Mouse (Mus musculus) neural tube, embryonic 13.5 days (tissue): ENCODE data around the gene Lcn2. TPM values are rescaled to one million over a fixed set of nuclear protein-coding genes. Genes with fewer than 3 reads are reported as not detected.

ENCODE experiments used
- ATAC-seq: fragments of 200-750 bp; cut with Nextera tagmentation; 2 replicates; pipeline ENCODE4 v1.8.0; 2017; ENCODE audit warnings: low read depth, mild to moderate bottlenecking, moderate TSS enrichment, moderate library complexity
- H3K27ac ChIP-seq: fragments of 300-500 bp; sonication (generic); replicated peaks from 2 replicates; pipeline ENCODE4 v1.5.1; 2015; ENCODE audit warnings: moderate library complexity, mild to moderate bottlenecking, inconsistent platforms
- H3K27me3 ChIP-seq: fragments of 300-500 bp; sonication (generic); 2 replicates; pipeline ENCODE4 v1.6.1; 2015; ENCODE audit warnings: mild to moderate bottlenecking, inconsistent platforms
- H3K36me3 ChIP-seq: fragments of 300-500 bp; sonication (generic); 2 replicates; pipeline ENCODE4 v1.6.1; 2015; ENCODE audit warnings: mild to moderate bottlenecking, inconsistent platforms
- H3K4me1 ChIP-seq: fragments of 300-500 bp; sonication (generic); replicated peaks from 2 replicates; pipeline ENCODE4 v1.6.1; 2015; ENCODE audit warnings: inconsistent platforms
- H3K4me2 ChIP-seq: fragments of 300-500 bp; sonication (generic); 2 replicates; pipeline ENCODE4 v1.6.1; 2015; ENCODE audit warnings: inconsistent platforms, mild to moderate bottlenecking, moderate library complexity
- H3K4me3 ChIP-seq: fragments of 300-500 bp; sonication (generic); 2 replicates; pipeline ENCODE4 v1.5.1; 2015; ENCODE audit warnings: mild to moderate bottlenecking, inconsistent platforms
- H3K9ac ChIP-seq: fragments of 300-500 bp; sonication (generic); 2 replicates; pipeline ENCODE4 v1.6.1; 2015; ENCODE audit warnings: moderate library complexity, mild to moderate bottlenecking, inconsistent platforms
- H3K9me3 ChIP-seq: fragments of 300-500 bp; sonication (generic); 2 replicates; pipeline ENCODE4 v1.6.1; 2016; ENCODE audit warnings: inconsistent platforms
- WGBS: fragments of 180-500 bp; shearing (Covaris S2); methylation state at CpG from one replicate; pipeline ENCODE4 v1.1.7; 2015; 5-methylcytosine and 5-hydroxymethylcytosine counted together
- polyA plus RNA-seq: library from polyadenylated mRNA; unstranded; fragments of >200 nt; fragmentation: Nextera tagmentation; extraction: Ambion mirVana; gene quantifications from 2 replicates; pipeline ENCODE4 v1.2.1, GENCODE M21; 2015

The Lcn2 gene
- polyA plus RNA-seq, 1 experiment from 2014 or later, result 1.4 TPM

DNA sequence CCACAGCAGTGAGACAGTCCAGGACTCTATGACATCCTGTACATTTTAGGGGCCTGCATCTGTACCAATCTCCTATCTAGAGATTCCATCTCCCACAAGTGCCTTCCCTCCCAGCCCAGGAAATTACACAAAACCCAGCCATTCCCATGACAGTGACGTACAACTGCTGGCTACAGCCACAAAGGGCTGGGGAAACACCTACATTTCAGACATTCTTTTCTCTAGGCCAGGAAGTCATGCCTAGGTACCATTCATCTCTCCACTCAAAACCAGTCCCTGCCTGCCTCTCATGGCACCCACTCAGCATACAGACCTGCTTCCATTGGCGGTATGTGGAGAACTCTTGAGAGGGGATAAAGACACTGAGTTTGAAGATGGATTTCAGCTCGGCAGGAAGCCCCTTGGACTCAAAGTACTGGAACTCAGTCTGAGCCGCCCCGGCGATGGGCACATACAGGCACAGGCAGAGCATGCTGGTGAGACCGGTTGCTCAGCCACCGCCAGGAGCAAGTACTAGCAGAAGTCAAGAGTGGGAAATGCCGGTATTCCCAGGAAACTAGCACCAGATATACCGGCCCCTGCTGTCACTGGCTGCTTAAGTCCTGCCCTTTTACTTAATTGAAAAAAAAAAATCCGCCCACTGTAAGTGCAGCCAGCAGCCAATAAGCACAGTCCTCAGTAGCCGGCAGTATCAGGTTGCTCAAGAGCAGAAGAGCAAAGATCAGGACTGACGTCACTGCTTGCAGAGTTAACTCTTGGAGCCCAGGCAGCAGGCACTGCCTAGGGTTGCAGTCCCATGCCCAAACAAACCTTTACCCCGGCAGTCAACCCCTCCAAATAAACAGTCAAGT, 35.7 kb upstream of the Lcn2 start:
- Histone ChIP-seq H3K9me3 (no peaks in the 10 kb centered on the region), H3K36me3 (peaks cover 30% of the 10 kb centered on the region), H3K27ac (peak overlapping the region; percentile 87), H3K4me3 (peak overlapping the region; percentile 42), H3K27me3 (no peaks in the 10 kb centered on the region), H3K4me2 (peak overlapping the region; percentile 68), H3K4me1 (peaks cover 49% of the 10 kb centered on the region), H3K9ac (peak overlapping the region; percentile 71)
- WGBS, result under 1% methylated on average over 14 of the region's 14 CpGs
- peak; percentile 77 for ATAC-seq

DNA sequence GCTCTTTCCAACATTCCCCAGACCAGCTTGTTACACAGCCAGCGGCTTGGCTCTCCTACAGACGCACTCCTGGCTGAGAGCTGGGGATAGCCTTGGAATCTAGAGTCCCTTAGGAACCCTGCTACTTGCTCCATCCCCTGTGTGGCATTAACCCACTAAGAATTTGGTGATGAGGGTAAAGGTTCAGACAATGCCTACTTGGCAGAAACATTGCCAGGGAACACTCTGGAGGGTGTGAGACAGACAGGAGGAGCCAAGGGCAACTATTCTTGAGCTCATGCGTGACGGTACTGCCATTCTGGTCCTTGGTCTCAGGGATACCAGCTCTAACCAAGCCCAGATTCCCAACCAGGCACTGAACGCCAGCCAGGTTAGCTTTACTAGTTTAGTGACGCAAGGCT, 33.8 kb upstream of the Lcn2 start:
- Histone ChIP-seq H3K4me1 (peaks cover 34% of the 10 kb centered on the region), H3K4me2 (no peak overlapping the region), H3K27me3 (no peaks in the 10 kb centered on the region), H3K9me3 (no peaks in the 10 kb centered on the region), H3K36me3 (peaks cover 48% of the 10 kb centered on the region), H3K27ac (no peak overlapping the region), H3K4me3 (no peak overlapping the region), H3K9ac (no peak overlapping the region)
- WGBS, result 93% methylated on average over 6 of the region's 6 CpGs
- no peak for ATAC-seq

DNA sequence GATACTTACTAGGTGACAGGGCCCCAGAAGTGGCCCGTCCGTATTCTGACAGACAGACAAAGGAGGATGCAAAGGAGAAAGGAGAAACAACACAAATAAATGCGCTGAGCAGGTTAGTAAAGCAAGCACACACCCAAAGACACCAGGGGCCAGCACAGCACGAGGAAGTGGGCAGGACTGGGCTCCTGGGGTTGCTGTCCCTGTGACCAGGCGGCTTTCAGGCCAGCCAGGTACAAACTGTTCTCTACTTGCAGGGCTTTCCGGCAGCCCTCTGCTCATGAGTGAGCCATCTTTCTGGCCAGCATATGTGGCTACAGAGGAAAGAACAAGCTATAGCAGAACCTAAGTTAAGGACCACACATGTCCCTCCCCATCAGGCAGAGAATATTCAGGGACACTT, 32.6 kb upstream of the Lcn2 start:
- H3K36me3 ChIP-seq, result peaks cover 60% of the 10 kb centered on the region
- H3K27ac ChIP-seq, result no peak overlapping the region
- H3K4me3 ChIP-seq, result no peak overlapping the region
- H3K9ac ChIP-seq, result no peak overlapping the region
- WGBS, result 82% methylated on average over 6 of the region's 6 CpGs
- no peak overlapping the region for H3K4me2 ChIP-seq
- H3K9me3 ChIP-seq, result no peaks in the 10 kb centered on the region
- no peaks in the 10 kb centered on the region for H3K27me3 ChIP-seq
- H3K4me1 ChIP-seq, result peaks cover 34% of the 10 kb centered on the region
- ATAC-seq, result no peak

DNA sequence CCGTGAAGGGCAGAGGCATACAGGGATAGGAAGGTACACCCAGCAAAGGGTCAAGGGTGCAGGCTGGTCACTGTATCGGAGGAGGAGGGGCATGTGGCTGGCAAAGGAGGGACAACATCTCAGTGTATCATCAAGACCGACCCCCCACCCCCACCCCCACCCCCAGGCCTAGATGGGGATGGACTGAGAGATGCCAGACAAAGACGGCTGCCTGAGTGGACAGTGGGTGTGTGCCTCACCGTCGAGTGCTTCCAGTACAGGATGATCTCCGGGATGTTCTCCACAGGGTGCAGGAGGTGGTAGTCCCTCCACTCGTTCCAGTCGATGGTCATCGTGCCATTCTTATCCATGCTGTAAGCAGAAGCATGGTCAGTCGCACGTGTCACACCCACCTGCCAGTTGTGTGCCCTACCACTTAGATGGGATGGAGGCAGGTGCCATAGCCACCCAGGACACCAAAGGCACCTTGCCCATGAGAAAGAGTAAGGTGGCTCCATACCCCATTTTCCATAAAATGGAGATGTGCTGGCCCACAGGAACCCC, 32.1 kb upstream of the Lcn2 start:
- H3K4me1 ChIP-seq, result peaks cover 34% of the 10 kb centered on the region
- peaks cover 65% of the 10 kb centered on the region for H3K36me3 ChIP-seq
- H3K4me2 ChIP-seq, result no peak overlapping the region
- WGBS, result 90% methylated on average over 12 of the region's 12 CpGs
- no peak overlapping the region for H3K4me3 ChIP-seq
- no peak overlapping the region for H3K9ac ChIP-seq
- no peaks in the 10 kb centered on the region for H3K27me3 ChIP-seq
- H3K9me3 ChIP-seq, result no peaks in the 10 kb centered on the region
- ATAC-seq, result no peak
- H3K27ac ChIP-seq, result no peak overlapping the region

DNA sequence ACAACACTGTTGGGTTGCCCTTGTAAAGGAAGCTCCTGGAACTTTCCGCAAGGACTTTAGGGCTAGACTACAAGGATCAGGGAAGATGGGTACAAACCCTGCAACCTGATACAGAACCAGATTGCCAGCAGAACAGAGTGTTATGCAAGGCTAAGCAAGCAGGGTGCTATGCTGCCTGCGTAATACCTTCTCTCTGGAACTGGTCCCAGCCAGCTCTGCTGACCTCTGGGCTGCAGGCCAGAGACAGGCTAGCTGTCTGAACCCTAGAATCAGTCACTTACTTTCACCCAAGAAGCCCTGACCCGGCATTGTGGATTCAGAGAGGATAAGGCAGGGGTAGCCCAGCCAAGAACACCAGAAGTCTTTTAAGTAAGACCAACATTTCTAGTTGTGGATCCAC, 31.3 kb upstream of the Lcn2 start:
- H3K36me3 ChIP-seq, result peaks cover 73% of the 10 kb centered on the region
- H3K27ac ChIP-seq, result no peak overlapping the region
- H3K9me3 ChIP-seq, result no peaks in the 10 kb centered on the region
- no peak overlapping the region for H3K4me2 ChIP-seq
- no peaks in the 10 kb centered on the region for H3K27me3 ChIP-seq
- peaks cover 27% of the 10 kb centered on the region for H3K4me1 ChIP-seq
- H3K9ac ChIP-seq, result no peak overlapping the region
- no peak for ATAC-seq
- H3K4me3 ChIP-seq, result no peak overlapping the region
- 98% methylated on average over 3 of the region's 3 CpGs for WGBS

DNA sequence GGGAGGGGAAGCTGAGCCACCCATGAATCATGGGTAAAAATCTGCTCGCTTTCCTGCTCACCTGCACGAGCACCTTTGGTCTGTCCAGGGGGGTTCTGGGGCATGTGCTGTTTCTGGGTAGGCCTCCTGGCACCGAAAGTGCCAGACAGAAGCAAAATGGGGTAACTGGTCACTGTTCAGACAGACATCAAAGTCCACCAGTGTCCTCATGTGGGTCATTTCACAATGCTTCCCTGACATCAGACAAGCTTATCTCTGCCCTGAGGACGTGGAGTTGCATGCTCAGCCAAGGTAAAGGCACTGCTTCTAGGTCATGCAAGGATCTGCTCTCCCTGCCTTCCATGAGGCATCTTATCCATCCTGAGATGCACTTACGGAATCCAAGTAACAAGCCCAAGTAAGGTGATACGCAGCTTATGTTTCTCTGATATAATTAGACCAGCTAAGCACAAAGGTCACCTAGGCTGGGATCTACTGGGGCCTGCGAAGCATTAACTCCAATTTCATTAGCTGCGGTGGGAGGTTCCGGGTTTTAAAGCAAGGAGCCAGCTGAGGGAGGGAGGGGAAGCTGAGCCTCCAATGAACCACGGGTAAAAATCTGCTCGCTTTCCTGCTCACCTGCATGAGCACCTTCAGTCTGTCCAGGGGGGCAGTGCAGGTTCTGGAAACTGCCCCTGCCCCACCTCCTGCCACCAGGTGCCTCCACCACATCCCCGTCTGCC, 30.5 kb upstream of the Lcn2 start:
- Histone ChIP-seq H3K9me3 (no peaks in the 10 kb centered on the region), H3K4me3 (no peak overlapping the region), H3K4me2 (no peak overlapping the region), H3K4me1 (peaks cover 19% of the 10 kb centered on the region), H3K27me3 (no peaks in the 10 kb centered on the region), H3K27ac (no peak overlapping the region), H3K36me3 (peaks cover 81% of the 10 kb centered on the region), H3K9ac (no peak overlapping the region)
- ATAC-seq, result no peak
- 92% methylated on average over 12 of the region's 12 CpGs for WGBS

DNA sequence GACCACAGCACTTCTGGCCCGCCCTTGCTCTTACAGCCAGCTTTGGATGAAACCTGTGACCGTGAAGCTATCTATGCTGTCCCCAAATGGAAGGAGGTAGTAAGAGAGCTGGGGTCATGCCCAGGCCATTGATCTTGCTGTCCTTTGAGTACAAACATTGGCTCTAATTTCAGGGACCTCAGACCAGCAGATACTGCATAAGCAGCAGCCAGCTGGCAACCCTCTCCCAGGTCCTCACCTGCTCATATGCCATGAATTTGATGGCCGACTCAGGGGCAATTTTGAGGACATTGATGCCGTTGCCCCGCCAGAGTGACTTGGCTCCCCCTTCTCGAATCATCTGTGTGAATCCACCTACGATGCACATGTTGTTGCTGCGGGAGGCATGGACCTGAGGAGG, 29.4 kb upstream of the Lcn2 start:
- Histone ChIP-seq H3K27me3 (no peaks in the 10 kb centered on the region), H3K9me3 (no peaks in the 10 kb centered on the region), H3K4me2 (no peak overlapping the region), H3K9ac (no peak overlapping the region), H3K4me3 (no peak overlapping the region), H3K27ac (no peak overlapping the region), H3K4me1 (peaks cover 8% of the 10 kb centered on the region), H3K36me3 (peaks cover 82% of the 10 kb centered on the region)
- 93% methylated on average over 8 of the region's 8 CpGs for WGBS
- ATAC-seq, result no peak

DNA sequence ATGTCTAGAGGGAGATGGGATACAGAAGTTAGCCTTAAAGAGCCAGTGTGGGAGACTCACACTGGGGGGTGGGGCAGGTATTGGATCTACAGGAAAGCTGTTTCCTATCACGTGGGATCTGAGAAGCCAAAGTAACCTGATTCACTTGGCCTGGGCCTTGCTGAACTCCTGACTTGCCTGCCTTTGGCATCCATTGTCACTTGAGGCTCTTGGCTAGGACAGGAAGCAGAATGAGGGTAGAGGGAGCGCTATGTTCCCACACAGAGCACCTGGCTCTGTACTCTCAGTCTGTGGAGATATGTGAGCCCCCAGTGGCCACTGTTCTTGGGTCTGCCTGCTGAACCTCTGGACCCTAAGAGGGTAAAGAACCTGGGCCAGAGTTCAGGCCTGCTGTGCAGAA, 28.5 kb upstream of the Lcn2 start:
- no peaks in the 10 kb centered on the region for H3K9me3 ChIP-seq
- no peak overlapping the region for H3K9ac ChIP-seq
- H3K27me3 ChIP-seq, result no peaks in the 10 kb centered on the region
- no peak overlapping the region for H3K4me3 ChIP-seq
- 92% methylated on average over 2 of the region's 2 CpGs for WGBS
- no peak overlapping the region for H3K4me2 ChIP-seq
- H3K4me1 ChIP-seq, result no peaks in the 10 kb centered on the region
- H3K27ac ChIP-seq, result no peak overlapping the region
- H3K36me3 ChIP-seq, result peaks cover 81% of the 10 kb centered on the region
- no peak for ATAC-seq

DNA sequence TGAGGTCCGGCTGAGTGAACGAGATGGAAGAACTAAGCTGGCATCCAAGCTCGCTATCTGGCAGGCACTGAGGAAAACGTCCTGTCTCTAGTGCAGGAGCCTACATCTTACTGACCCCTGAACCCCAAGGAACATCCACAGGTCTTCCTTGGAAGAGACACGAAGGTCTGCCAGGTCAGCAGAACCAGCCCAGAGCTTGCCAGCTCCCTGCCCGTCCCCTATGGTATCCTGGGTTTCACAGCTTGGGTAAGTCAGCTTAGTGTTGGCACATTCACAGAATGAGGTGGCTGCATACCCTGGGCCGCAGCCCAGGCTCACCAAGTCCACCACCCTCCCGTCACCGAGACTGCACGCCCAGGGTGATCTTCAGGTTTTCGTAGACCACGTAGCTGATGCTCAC, 27.7 kb upstream of the Lcn2 start:
- H3K9ac ChIP-seq, result no peak overlapping the region
- ATAC-seq, result no peak
- H3K4me2 ChIP-seq, result no peak overlapping the region
- no peak overlapping the region for H3K4me3 ChIP-seq
- WGBS, result 96% methylated on average over 12 of the region's 12 CpGs
- no peaks in the 10 kb centered on the region for H3K27me3 ChIP-seq
- H3K36me3 ChIP-seq, result peaks cover 73% of the 10 kb centered on the region
- H3K9me3 ChIP-seq, result no peaks in the 10 kb centered on the region
- H3K4me1 ChIP-seq, result no peaks in the 10 kb centered on the region
- H3K27ac ChIP-seq, result no peak overlapping the region

DNA sequence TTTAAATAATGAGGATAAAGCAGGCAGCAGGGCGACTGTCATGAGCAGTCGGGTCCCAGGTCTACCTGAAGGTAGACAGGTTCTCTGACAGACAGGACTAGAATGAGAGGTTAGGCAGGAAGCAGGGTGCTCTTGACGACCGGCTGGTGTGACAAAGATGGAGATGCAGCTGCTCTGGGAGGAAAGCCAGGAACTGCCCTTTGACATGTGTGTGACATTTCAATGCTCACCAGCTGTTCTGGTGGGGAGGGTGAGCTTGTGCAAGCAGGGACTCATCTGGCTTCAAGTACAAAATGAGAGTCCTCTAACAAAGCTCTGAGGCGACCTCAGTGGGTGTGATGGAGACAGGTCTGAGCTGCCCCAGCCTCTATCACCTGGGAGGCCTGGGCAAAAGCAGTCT, 25.9 kb upstream of the Lcn2 start:
- no peak overlapping the region for H3K27ac ChIP-seq
- H3K4me1 ChIP-seq, result no peaks in the 10 kb centered on the region
- no peak for ATAC-seq
- no peak overlapping the region for H3K9ac ChIP-seq
- H3K36me3 ChIP-seq, result peaks cover 55% of the 10 kb centered on the region
- no peak overlapping the region for H3K4me3 ChIP-seq
- no peaks in the 10 kb centered on the region for H3K9me3 ChIP-seq
- H3K4me2 ChIP-seq, result no peak overlapping the region
- WGBS, result 60% methylated on average over 5 of the region's 5 CpGs
- no peaks in the 10 kb centered on the region for H3K27me3 ChIP-seq

DNA sequence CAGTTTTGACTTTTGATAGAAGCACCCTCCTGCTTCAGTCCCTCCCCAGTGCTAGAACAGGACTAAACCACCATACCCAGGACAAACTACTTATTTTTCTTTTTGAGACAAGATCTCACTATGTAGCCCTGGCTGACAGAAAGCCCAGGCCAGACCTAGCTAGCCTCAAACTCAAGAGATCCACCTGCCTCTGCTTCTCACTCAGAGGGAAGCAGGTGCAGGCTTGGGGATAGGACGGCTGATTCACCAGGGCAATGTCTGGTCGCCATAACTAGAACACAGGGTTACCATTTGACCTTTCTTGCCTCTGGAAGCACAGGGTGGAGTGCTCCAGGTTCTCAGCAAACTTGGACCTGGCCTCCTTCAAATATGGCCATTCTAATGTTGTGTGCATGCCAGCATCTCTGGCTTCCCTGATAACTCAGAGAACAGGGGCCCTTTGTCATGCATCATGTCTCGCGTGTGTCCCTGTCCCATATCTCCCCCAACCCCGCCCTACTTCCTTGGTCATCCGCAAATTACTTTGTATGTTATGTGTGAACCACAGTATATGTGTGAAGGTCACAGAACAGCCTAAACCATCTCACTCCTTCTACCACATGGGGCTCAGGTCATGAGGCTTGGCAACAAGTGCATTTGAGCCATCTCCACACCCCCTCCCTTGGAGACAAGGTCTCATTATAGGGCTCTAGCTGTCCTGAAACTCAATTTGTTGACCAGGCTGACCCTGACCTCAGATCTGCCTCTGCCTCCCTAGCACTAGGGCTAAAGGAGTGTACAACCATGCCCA, 24.9 kb upstream of the Lcn2 start:
- Histone ChIP-seq H3K4me3 (no peak overlapping the region), H3K27ac (no peak overlapping the region), H3K9me3 (no peaks in the 10 kb centered on the region), H3K27me3 (no peaks in the 10 kb centered on the region), H3K36me3 (peaks cover 45% of the 10 kb centered on the region), H3K4me2 (no peak overlapping the region), H3K4me1 (no peaks in the 10 kb centered on the region), H3K9ac (no peak overlapping the region)
- ATAC-seq, result no peak
- WGBS, result 93% methylated on average over 6 of the region's 6 CpGs

DNA sequence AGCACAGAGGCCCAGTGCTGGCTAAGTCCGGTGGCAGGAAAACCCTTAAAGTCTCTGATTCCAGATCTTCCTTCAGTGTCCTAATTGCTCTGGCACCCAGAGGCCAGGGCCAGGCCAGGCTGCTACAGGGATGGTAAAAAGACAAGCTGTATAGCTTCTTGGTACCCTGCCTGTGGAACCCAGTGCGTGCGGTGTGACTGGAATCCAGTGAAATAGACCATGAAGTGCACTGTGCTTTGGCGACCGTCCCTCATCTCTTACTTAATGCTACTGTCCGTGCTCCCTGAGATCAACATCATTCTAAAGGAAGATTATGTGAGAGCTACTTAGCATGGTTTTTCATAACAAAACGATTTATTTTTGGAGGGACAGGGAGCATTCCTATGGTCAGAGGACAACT, 23.4 kb upstream of the Lcn2 start:
- H3K27ac ChIP-seq, result no peak overlapping the region
- no peak overlapping the region for H3K9ac ChIP-seq
- no peaks in the 10 kb centered on the region for H3K27me3 ChIP-seq
- H3K4me3 ChIP-seq, result no peak overlapping the region
- H3K4me2 ChIP-seq, result no peak overlapping the region
- no peaks in the 10 kb centered on the region for H3K9me3 ChIP-seq
- no peaks in the 10 kb centered on the region for H3K4me1 ChIP-seq
- peaks cover 29% of the 10 kb centered on the region for H3K36me3 ChIP-seq
- ATAC-seq, result no peak
- 90% methylated on average over 7 of the region's 7 CpGs for WGBS
